In genomic region chr6:119057076-119057479, GRCm38 (mm10) we compare ENCODE assay signal across 9 mouse cellular contexts.
A peak's percentile ranks its signal among the peaks of the same experiment; 100 is the strongest.
DNase-seq lines count a peak whose midpoint lies in the region; ATAC-seq lines count a peak whose summit lies in the region.
"Had no signal": no experiment of that assay in that cellular context is flagged by ENCODE, and none has a peak within 500 bp of the region (broad histone marks: within the 10 kb centered on the region; RNA-seq: fewer than 3 reads in every experiment).

No protein-coding gene starts in this region.

- no peak for DNase-seq in hindbrain, embryonic 10.5 days (ENCODE audit: low spot score)
- peak; percentile 72 for DNase-seq in adrenal gland, postnatal 10 days
- DNase-seq in cerebellum, postnatal 25 days = peak; percentile 53 to 59
- DNase-seq in lung, postnatal 10 days = peak; percentile 61
- no peak for DNase-seq in T-cell, adult 2 months (ENCODE audit: low spot score)
- no peak for DNase-seq in kidney, adult 11 months

- no peak overlapping the region for H3K4me2 ChIP-seq in hindbrain, embryonic 13.5 days
- H3K4me2 ChIP-seq in intestine, embryonic 15.5 days (replicated peaks) = no peak overlapping the region

- no peaks in the 10 kb centered on the region for H3K27me3 ChIP-seq in hindbrain, embryonic 13.5 days
- H3K27me3 ChIP-seq in hindbrain, embryonic 10.5 days (ENCODE audit: insufficient read depth, poor library complexity, severe bottlenecking) = no peaks in the 10 kb centered on the region
- H3K27me3 ChIP-seq in intestine, embryonic 15.5 days (replicated peaks) = peaks cover 13% of the 10 kb centered on the region

- peak; percentile 66; the same call in 1 of the 2 replicates for ATAC-seq in hindbrain, embryonic 13.5 days (ENCODE audit: low FRiP score)
- no peak for ATAC-seq in intestine, embryonic 15.5 days
- ATAC-seq: inflammation-experienced regulatory T-cells, adult 6 months had no signal

- peak overlapping the region; percentile 30; the same call in 1 of the 2 replicates for H3K27ac ChIP-seq in hindbrain, embryonic 13.5 days
- H3K27ac ChIP-seq in hindbrain, embryonic 10.5 days = no peak overlapping the region
- H3K27ac ChIP-seq in intestine, embryonic 15.5 days = no peak overlapping the region

- H3K36me3 ChIP-seq in hindbrain, embryonic 13.5 days = peaks cover 16% of the 10 kb centered on the region
- no peaks in the 10 kb centered on the region for H3K36me3 ChIP-seq in hindbrain, embryonic 10.5 days
- no peaks in the 10 kb centered on the region for H3K36me3 ChIP-seq in intestine, embryonic 15.5 days

- no peaks in the 10 kb centered on the region for H3K9me3 ChIP-seq in hindbrain, embryonic 13.5 days
- H3K9me3 ChIP-seq in hindbrain, embryonic 10.5 days = no peaks in the 10 kb centered on the region
- H3K9me3 ChIP-seq in intestine, embryonic 15.5 days = no peaks in the 10 kb centered on the region

- 64% methylated on average over 15 of the region's 15 CpGs for WGBS in hindbrain, embryonic 13.5 days
- 94% methylated on average over 15 of the region's 15 CpGs for WGBS in hindbrain, embryonic 10.5 days
- WGBS in intestine, embryonic 15.5 days = 92% methylated on average over 15 of the region's 15 CpGs

- H3K4me1 ChIP-seq in hindbrain, embryonic 13.5 days (replicated peaks) = peaks cover 17% of the 10 kb centered on the region; the same call in 1 of the 2 replicates
- H3K4me1 ChIP-seq in hindbrain, embryonic 10.5 days (replicated peaks) = 0 out of 2 replicates have a peak, but pooled peaks cover 6% of the 10 kb centered on the region
- H3K4me1 ChIP-seq in intestine, embryonic 15.5 days (replicated peaks) = 0 out of 2 replicates have a peak, but pooled peaks cover 5% of the 10 kb centered on the region

- no peak overlapping the region for H3K9ac ChIP-seq in hindbrain, embryonic 13.5 days
- H3K9ac ChIP-seq in intestine, embryonic 15.5 days = no peak overlapping the region

- no peak overlapping the region for H3K4me3 ChIP-seq in hindbrain, embryonic 13.5 days
- no peak overlapping the region for H3K4me3 ChIP-seq in hindbrain, embryonic 10.5 days
- no peak overlapping the region for H3K4me3 ChIP-seq in intestine, embryonic 15.5 days (replicated peaks)

Comparison
In these comparisons a context has a peak if more than half of its experiments do, and no peak if none do; other contexts are left out.
1. DNase-seq: peak in adrenal gland, postnatal 10 days (single experiment), cerebellum, postnatal 25 days (2 of 2) and lung, postnatal 10 days (single experiment); none in hindbrain, embryonic 10.5 days (single experiment), T-cell, adult 2 months (single experiment) and kidney, adult 11 months (single experiment).